Mouse (Mus musculus): ENCODE measurements around the gene Atp2b2.

- TF ChIP-seq POLR2A (IDR thresholded peaks at IDR 0.05; ENCODE audit: borderline replicate concordance, low read depth, low read length) (no peak), CTCF (IDR thresholded peaks at IDR 0.05; ENCODE audit: low read depth, low read length) (no peak)
Observed at GRCm38 (mm10) chr6:113801233-113801632, 241.2 kb downstream of the Atp2b2 start.

Data from bone marrow macrophage, adult 2 months (primary cell).